Mouse (Mus musculus) brain, embryonic 14.5 days (tissue): ENCODE data around the gene Gopc.

Experiments
- CTCF ChIP-seq: fragments of 200-500 bp; IDR thresholded peaks from 2 replicates; pipeline ENCODE4 v1.5.1; 2012; ENCODE audit warnings: inconsistent platforms, mild to moderate bottlenecking, moderate library complexity, borderline replicate concordance; ENCODE audit not compliant: insufficient read depth, insufficient read length; ENCODE audit errors: extremely low read depth
- POLR2A ChIP-seq: fragments of 200-500 bp; IDR thresholded peaks from 2 replicates; pipeline ENCODE4 v1.6.1; 2012; ENCODE audit warnings: mild to moderate bottlenecking, inconsistent platforms, borderline replicate concordance; ENCODE audit not compliant: poor library complexity, insufficient read depth, insufficient read length, severe bottlenecking; ENCODE audit errors: extremely low read depth

GRCm38 (mm10) chr10:52319506-52320286 is 62.2 kb downstream of the Gopc start:
- TF ChIP-seq CTCF (no peak), POLR2A (no peak)
